Mouse (Mus musculus) forebrain, postnatal 0 days (tissue): ENCODE measurements around the gene Ube2d3. TPM values are rescaled to one million over a fixed set of nuclear protein-coding genes. Genes with fewer than 3 reads are reported as not detected.

Experiments used
- ATAC-seq: fragments of 200-750 bp; cut with Nextera tagmentation; 2 replicates; pipeline ENCODE4 v1.8.0; 2017; ENCODE audit warnings: mild to moderate bottlenecking, moderate library complexity
- DNase-seq: peaks from one replicate; pipeline ENCODE4 v3.0.0-alpha.2; 2015
- H3K27ac ChIP-seq: fragments of 300-500 bp; sonication (generic); 2 replicates; pipeline ENCODE4 v1.5.1; 2014; ENCODE audit warnings: low read depth, mild to moderate bottlenecking, antibody characterized with exemption, low read length, moderate library complexity, mixed read lengths
- H3K27me3 ChIP-seq: fragments of 300-500 bp; sonication (generic); 2 replicates; pipeline ENCODE4 v1.6.1; 2014; ENCODE audit warnings: mild to moderate bottlenecking, low read length, mixed read lengths; ENCODE audit not compliant: insufficient read depth
- H3K36me3 ChIP-seq: fragments of 300-500 bp; sonication (generic); 2 replicates; pipeline ENCODE4 v1.6.1; 2014; ENCODE audit warnings: mild to moderate bottlenecking, moderate library complexity; ENCODE audit not compliant: insufficient read depth
- H3K4me1 ChIP-seq: fragments of 300-500 bp; sonication (generic); 2 replicates; pipeline ENCODE4 v1.6.1; 2014; ENCODE audit warnings: antibody characterized with exemption; ENCODE audit not compliant: insufficient read depth
- H3K4me2 ChIP-seq: fragments of 300-500 bp; sonication (generic); 2 replicates; pipeline ENCODE4 v1.6.1; 2014; ENCODE audit warnings: low read depth, mild to moderate bottlenecking, moderate library complexity
- H3K4me3 ChIP-seq: fragments of 300-500 bp; sonication (generic); 2 replicates; pipeline ENCODE4 v1.5.1; 2014; ENCODE audit warnings: low read depth, low read length, mixed read lengths
- H3K9ac ChIP-seq: fragments of 300-500 bp; sonication (generic); 2 replicates; pipeline ENCODE4 v1.6.1; 2014; ENCODE audit warnings: mild to moderate bottlenecking
- H3K9me3 ChIP-seq: fragments of 300-500 bp; sonication (generic); 2 replicates; pipeline ENCODE4 v1.6.1; 2016; ENCODE audit warnings: low read length
- CTCF ChIP-seq: sonication (generic); IDR thresholded peaks from 2 replicates; pipeline ENCODE4 v1.5.1; 2016; ENCODE audit warnings: antibody characterized with exemption, control low read depth, low read depth
- WGBS: fragments of 180-500 bp; shearing (Covaris S2); extraction: QIAGEN DNeasy Blood & Tissue Kit; methylation state at CpG from one replicate; pipeline ENCODE4 v1.1.7; 2014; 5-methylcytosine and 5-hydroxymethylcytosine counted together
- polyA plus RNA-seq: library from polyadenylated mRNA; unstranded; fragments of >200 nt; fragmentation: Nextera tagmentation; extraction: Ambion mirVana; gene quantifications from 2 replicates; pipeline ENCODE4 v1.2.1, GENCODE M21; 2015
- total RNA-seq: library from RNA; depleted of rRNA; stranded (reverse); fragments of >200 nt; gene quantifications from 2 replicates; pipeline ENCODE4 v1.2.3, GENCODE M21; 2014

Gene Ube2d3
- total and polyA plus RNA-seq, 2 experiments from 2014 or later, result 341 to 607 TPM

- H3K9me3 ChIP-seq, result no peaks in the 10 kb centered on the region
- 86% methylated on average over 13 of the region's 13 CpGs for WGBS
- DNase-seq, result no peak
Observed at GRCm38 (mm10) chr3:135505916-135506482, 68.0 kb downstream of the Ube2d3 start.

DNA sequence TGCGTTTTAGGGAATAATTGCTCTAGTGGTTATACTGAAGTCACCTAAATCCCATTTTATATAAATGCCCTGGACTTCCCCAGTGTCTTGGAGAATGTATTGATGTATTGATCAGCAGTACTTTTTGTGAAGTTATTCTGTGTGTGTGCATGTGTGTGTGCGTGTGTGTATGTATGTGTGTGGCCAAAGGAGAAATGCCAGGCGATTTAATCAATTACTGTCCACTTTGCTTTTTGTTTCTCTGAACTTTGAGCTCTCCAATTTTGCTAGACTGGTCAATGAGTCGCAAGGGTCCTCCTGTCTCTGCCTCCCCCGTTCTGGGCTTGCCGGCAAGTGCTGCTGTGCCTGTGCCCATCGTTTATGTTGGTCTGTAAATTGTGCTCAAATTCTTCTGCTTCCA, 69.6 kb downstream of the Ube2d3 start:
- WGBS, result 97% methylated on average over 7 of the region's 7 CpGs
- Histone ChIP-seq H3K9me3 (no peaks in the 10 kb centered on the region), H3K27me3 (no peaks in the 10 kb centered on the region), H3K4me1 (no peaks in the 10 kb centered on the region), H3K9ac (no peak overlapping the region), H3K4me2 (no peak overlapping the region), H3K4me3 (no peak overlapping the region), H3K27ac (no peak overlapping the region), H3K36me3 (no peaks in the 10 kb centered on the region)
- no peak for DNase-seq
- no peak for ATAC-seq
- no peak for TF ChIP-seq CTCF

More at GRCm38 (mm10) chr3:135505916-135506482, 68.0 kb downstream of the Ube2d3 start:
- no peaks in the 10 kb centered on the region for H3K36me3 ChIP-seq
- no peak overlapping the region for H3K9ac ChIP-seq
- TF ChIP-seq CTCF, result no peak
- no peaks in the 10 kb centered on the region for H3K27me3 ChIP-seq
- no peak overlapping the region for H3K4me2 ChIP-seq
- H3K27ac ChIP-seq, result no peak overlapping the region
- no peaks in the 10 kb centered on the region for H3K4me1 ChIP-seq
- no peak for ATAC-seq
- no peak overlapping the region for H3K4me3 ChIP-seq

DNA sequence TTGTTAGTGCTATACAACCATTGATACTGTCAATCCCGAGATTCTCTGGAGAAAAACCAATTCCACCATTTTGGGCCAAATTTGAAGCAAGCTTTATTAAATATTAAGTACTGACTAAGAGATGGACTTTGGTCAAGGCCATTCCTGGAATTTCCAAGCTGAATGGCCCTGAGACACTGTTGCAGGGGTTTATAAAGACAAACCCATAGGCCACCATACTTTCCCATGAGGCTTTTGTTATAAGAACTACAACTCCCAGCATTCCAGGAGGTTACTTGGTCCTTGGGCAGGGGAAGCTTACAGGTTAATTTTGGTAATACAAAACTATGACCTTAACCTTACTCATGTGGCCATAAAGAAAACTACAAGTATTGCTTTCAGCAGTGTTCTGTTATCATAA, 70.2 kb downstream of the Ube2d3 start:
- 79% methylated on average over 1 of the region's 1 CpGs for WGBS
- Histone ChIP-seq H3K9ac (no peak overlapping the region), H3K9me3 (no peaks in the 10 kb centered on the region), H3K27ac (no peak overlapping the region), H3K4me1 (no peaks in the 10 kb centered on the region), H3K4me3 (no peak overlapping the region), H3K36me3 (no peaks in the 10 kb centered on the region), H3K4me2 (no peak overlapping the region), H3K27me3 (no peaks in the 10 kb centered on the region)
- ATAC-seq, result no peak
- TF ChIP-seq CTCF, result no peak
- DNase-seq, result no peak

GRCm38 (mm10) chr3:135510372-135510771, 72.4 kb downstream of the Ube2d3 start:
- ATAC-seq (no peak), DNase-seq (no peak)
- 90% methylated on average over 3 of the region's 3 CpGs for WGBS
- Histone ChIP-seq H3K27ac (no peak overlapping the region), H3K36me3 (no peaks in the 10 kb centered on the region), H3K9me3 (no peaks in the 10 kb centered on the region), H3K9ac (no peak overlapping the region), H3K4me1 (no peaks in the 10 kb centered on the region), H3K4me3 (no peak overlapping the region), H3K4me2 (no peak overlapping the region), H3K27me3 (no peaks in the 10 kb centered on the region)
- TF ChIP-seq CTCF, result no peak

GRCm38 (mm10) chr3:135511683-135512082, 73.7 kb downstream of the Ube2d3 start:
- Histone ChIP-seq H3K4me3 (no peak overlapping the region), H3K4me1 (no peaks in the 10 kb centered on the region), H3K9me3 (no peaks in the 10 kb centered on the region), H3K27me3 (no peaks in the 10 kb centered on the region), H3K9ac (no peak overlapping the region), H3K36me3 (no peaks in the 10 kb centered on the region), H3K27ac (no peak overlapping the region), H3K4me2 (no peak overlapping the region)
- 48% methylated on average over 11 of the region's 11 CpGs for WGBS
- no peak for DNase-seq
- ATAC-seq, result no peak
- TF ChIP-seq CTCF, result peak; percentile 17; the same call in 1 of the 2 replicates

DNA sequence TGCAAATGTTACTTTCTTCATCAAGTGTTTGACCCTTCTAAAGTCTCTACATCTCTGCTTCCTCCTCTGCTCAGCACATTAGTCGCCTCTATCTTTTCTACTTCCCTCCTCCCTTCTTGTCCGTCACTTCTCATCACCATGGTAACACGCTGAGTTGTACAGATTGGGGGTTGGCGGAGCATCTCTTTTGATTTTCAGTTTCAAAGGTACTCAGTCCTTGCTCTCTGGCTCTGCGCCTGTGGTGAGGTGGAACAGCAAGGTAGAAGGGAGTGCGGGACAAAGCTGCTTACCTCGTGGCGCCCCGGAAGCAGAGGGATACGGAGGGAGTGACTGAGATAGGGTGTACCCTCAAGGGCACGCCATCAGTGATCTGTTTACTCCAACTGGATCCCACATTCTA, 75.3 kb downstream of the Ube2d3 start:
- Histone ChIP-seq H3K27me3 (no peaks in the 10 kb centered on the region), H3K4me3 (0 out of 2 replicates have a peak overlapping the region, but pooled peaks have one; percentile 5), H3K4me1 (no peaks in the 10 kb centered on the region), H3K4me2 (peak overlapping the region; percentile 29), H3K36me3 (no peaks in the 10 kb centered on the region), H3K27ac (no peak overlapping the region), H3K9me3 (no peaks in the 10 kb centered on the region), H3K9ac (no peak overlapping the region)
- TF ChIP-seq CTCF, result no peak
- 37% methylated on average over 11 of the region's 11 CpGs for WGBS
- ATAC-seq, result peak; percentile 86
- DNase-seq, result peak; percentile 56

DNA sequence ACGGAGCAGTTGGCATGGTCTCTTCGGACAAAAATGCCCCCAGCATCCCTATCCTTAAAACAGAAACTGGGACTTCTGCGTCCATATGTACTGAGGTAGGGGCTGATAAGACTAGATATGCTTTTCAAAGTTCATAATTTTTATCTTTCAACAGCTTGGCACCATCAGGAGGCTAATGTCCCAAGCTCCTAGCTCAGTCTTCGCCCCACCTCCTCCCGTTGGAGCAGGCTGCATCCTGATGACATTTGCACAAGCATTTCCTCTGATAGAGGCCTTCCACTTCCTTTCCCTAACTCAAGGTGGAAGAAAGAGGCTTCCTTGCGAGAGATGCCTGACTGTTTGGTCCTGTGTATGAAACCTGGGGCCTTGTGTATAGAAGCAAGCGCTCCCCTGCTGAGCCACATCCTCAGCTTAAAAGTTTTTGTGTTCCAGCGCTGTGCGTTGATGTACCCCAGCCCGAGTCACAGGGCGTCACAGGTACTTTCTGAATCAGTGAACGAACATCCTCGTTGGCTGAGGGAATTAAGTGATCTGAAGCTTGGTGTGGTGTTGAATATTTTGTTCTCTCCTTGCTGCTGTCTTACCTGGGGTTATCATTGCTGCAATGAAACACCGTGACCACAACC, 76.0 kb downstream of the Ube2d3 start:
- Histone ChIP-seq H3K36me3 (no peaks in the 10 kb centered on the region), H3K9ac (no peak overlapping the region), H3K4me3 (no peak overlapping the region), H3K4me2 (no peak overlapping the region), H3K27ac (no peak overlapping the region), H3K9me3 (no peaks in the 10 kb centered on the region), H3K4me1 (no peaks in the 10 kb centered on the region), H3K27me3 (no peaks in the 10 kb centered on the region)
- 79% methylated on average over 14 of the region's 14 CpGs for WGBS
- no peak for TF ChIP-seq CTCF
- ATAC-seq, result no peak
- no peak for DNase-seq
